Mouse (Mus musculus) liver, adult (tissue): ENCODE measurements at regions not wholly inside any gene's neighbourhood (a gene's known extent, or its start where the extent isn't known, plus 50 kb on each side); places are given as distances from the start of the nearest gene placed in this dataset.

ENCODE experiments used
- GATA4 ChIP-seq: IDR thresholded peaks from 2 replicates; pipeline ENCODE4 v1.6.1; 2014; ENCODE audit warnings: mild to moderate bottlenecking, low read length; ENCODE audit not compliant: insufficient replicate concordance

GRCm38 (mm10) chr2:50403106-50403505, 106.5 kb upstream of the Mmadhc start:
- no peak for TF ChIP-seq GATA4

GRCm38 (mm10) chr2:50398576-50398975, 102.0 kb upstream of the Mmadhc start:
- no peak for TF ChIP-seq GATA4

DNA sequence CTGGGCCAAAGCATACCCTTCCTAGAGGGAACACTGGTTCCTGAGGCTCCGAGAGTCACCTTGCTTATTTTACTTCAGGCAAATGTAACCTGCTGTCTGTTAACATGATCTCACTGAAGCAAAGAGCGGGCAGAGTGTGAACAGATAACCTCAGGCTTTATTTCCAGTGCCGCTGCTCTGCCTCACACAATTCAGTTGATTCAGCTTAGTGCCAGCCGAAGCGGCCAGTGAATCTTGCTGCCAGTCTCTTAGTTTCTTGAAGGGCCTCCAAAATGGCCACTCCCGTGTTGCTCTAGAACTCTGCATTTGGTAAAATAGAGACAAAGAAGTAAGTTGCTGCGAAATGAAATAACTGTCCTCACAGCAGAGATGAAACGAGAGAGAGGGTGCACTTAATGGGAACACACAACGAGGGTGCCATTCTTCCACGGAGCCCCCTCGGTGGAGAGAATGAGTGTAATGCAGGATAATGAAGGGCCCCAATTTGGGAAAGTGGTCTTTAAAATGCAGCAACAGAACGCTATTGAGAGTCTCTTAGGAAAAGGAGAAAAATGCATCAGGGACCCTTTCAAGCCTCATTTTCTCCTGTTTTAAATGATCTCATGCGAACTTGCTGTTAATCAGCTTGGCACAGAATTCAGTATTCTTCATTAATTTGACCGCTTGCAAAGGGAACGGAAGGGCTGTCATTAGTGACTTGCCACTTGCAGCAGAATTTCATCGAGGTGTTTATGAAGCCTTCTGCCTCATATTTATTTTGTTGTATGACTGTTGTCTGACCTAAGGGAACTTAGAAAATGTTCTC, 81.2 kb upstream of the Mmadhc start:
- no peak for TF ChIP-seq GATA4

- TF ChIP-seq GATA4, result no peak
Measured at GRCm38 (mm10) chr2:50373626-50374025, 77.0 kb upstream of the Mmadhc start.

DNA sequence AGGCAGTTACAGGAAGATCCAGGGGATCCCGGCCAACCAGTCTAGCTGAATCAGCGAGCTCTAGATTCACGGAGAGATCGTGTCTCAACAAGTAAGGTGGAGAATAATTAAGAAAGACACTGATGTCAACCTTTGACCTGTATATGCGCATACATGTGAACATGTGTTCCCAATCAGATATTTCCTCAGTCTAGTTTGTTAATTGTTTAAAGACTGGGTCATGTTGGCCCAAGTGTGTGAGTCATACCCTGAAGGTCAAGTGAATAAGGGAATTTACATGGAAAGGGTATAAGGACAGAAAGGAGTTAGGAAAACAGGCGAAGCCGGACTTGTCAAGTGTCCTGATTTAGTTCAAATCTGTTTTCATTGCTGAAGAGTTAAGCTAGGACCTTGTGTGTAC, 76.4 kb upstream of the Mmadhc start:
- TF ChIP-seq GATA4, result no peak

GRCm38 (mm10) chr2:50368831-50369230, 72.2 kb upstream of the Mmadhc start:
- TF ChIP-seq GATA4, result no peak

DNA sequence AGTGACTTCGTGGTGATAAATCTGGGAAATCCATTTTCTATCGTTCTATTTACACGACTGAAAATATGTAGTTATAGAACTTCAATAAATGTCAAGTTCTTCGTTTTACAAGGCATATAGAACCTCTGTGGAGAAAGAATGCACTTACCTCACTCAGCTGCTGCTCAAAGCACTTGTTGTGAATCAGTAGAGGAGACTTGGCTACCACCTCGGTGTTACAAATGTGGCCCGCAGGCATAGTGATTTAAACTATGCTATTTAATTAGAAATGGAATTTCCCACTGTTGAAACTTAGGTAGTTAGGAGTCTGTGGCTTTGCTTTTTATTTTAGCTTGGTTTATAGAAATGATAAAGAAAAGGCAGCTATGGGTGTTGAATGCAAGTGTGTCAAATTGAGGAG, 71.8 kb upstream of the Mmadhc start:
- no peak for TF ChIP-seq GATA4

GRCm38 (mm10) chr2:50365221-50365620, 68.6 kb upstream of the Mmadhc start:
- no peak for TF ChIP-seq GATA4

- no peak for TF ChIP-seq GATA4
Measured at GRCm38 (mm10) chr2:50356089-50356488, 59.5 kb upstream of the Mmadhc start.

DNA sequence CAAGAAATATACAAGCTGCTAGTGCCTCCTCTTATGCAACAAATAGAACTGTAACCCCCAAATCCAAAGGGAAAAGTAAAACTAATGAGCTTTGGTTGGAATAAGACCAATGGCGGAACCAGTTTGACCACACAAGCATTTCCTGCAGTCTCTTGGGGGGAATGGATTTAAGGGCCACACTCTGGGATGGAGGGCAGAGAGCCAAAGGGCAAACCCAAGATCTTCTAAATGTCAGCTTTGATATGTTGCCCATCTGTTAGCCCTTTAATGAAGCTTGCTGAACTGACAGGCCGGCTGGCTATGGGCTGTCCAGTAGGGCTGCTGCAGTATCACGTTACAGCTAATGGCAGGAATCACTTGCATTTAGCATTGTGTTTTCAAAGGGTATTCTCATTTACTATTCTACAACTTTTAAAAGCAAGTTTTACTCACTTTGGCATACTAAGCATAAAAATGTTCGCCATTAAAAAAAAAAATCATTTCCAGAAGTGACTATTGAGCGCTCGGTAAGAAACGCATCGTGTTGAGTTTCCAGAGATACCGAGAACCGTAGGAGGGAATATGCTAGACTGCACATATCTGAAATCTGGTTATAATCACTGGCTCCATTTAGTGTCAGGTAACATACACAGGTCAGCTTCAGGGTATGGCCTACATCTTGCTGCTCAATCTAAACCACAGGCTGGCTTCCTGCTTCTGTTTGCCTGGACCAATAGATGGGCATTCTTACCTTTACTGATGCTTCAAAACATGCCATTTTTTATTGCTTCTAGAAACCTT, 51.1 kb upstream of the Mmadhc start:
- no peak for TF ChIP-seq GATA4
